Mouse (Mus musculus) hindbrain, embryonic 16.5 days (tissue): ENCODE measurements around the gene Hhipl2. TPM values are rescaled to one million over a fixed set of nuclear protein-coding genes. Genes with fewer than 3 reads are reported as not detected.
"Not testable (repeated sequence)": the region's sequence is repeated elsewhere in the genome, so short reads cannot be mapped to it uniquely, and the experiment has no call there.

Experiments used
- ATAC-seq: fragments of 200-750 bp; cut with Nextera tagmentation; 2 replicates; pipeline ENCODE4 v1.8.0; 2017; ENCODE audit warnings: moderate TSS enrichment, moderate library complexity
- H3K27ac ChIP-seq: fragments of 300-500 bp; sonication (generic); 2 replicates; pipeline ENCODE4 v1.5.1; 2014; ENCODE audit warnings: low read depth, mild to moderate bottlenecking, control low read depth, low read length, moderate library complexity
- H3K27me3 ChIP-seq: fragments of 300-500 bp; sonication (generic); replicated peaks from 2 replicates; pipeline ENCODE4 v1.6.1; 2014; ENCODE audit warnings: low read length; ENCODE audit not compliant: control insufficient read depth, insufficient read depth
- H3K36me3 ChIP-seq: fragments of 300-500 bp; sonication (generic); 2 replicates; pipeline ENCODE4 v1.6.1; 2014; ENCODE audit warnings: mild to moderate bottlenecking, low read length, moderate library complexity, mixed read lengths; ENCODE audit not compliant: control insufficient read depth, insufficient read depth
- H3K4me1 ChIP-seq: fragments of 300-500 bp; sonication (generic); 2 replicates; pipeline ENCODE4 v1.6.1; 2014; ENCODE audit warnings: low read depth, low read length; ENCODE audit not compliant: control insufficient read depth, insufficient read depth
- H3K4me2 ChIP-seq: fragments of 300-500 bp; sonication (generic); 2 replicates; pipeline ENCODE4 v1.6.1; 2014; ENCODE audit warnings: mild to moderate bottlenecking, low read length, control low read depth, moderate library complexity
- H3K4me3 ChIP-seq: fragments of 300-500 bp; sonication (generic); 2 replicates; pipeline ENCODE4 v1.5.1; 2014; ENCODE audit warnings: mild to moderate bottlenecking, low read length, control low read depth, moderate library complexity
- H3K9ac ChIP-seq: fragments of 300-500 bp; sonication (generic); 2 replicates; pipeline ENCODE4 v1.6.1; 2014; ENCODE audit warnings: low read depth, mild to moderate bottlenecking, control low read depth, low read length, moderate library complexity
- H3K9me3 ChIP-seq: fragments of 300-500 bp; sonication (generic); 2 replicates; pipeline ENCODE4 v1.6.1; 2014; ENCODE audit warnings: mild to moderate bottlenecking, low read length, moderate library complexity; ENCODE audit not compliant: control insufficient read depth
- WGBS: fragments of 180-500 bp; shearing (Covaris S2); extraction: QIAGEN DNeasy Blood & Tissue Kit; methylation state at CpG from one replicate; pipeline ENCODE4 v1.1.7; 2014; 5-methylcytosine and 5-hydroxymethylcytosine counted together
- polyA plus RNA-seq: library from polyadenylated mRNA; unstranded; fragments of >200 nt; fragmentation: Nextera tagmentation; extraction: Ambion mirVana; gene quantifications from 2 replicates; pipeline ENCODE4 v1.2.1, GENCODE M21; 2015

The Hhipl2 gene
- polyA plus RNA-seq, 1 experiment from 2014 or later = 0.19 TPM

DNA sequence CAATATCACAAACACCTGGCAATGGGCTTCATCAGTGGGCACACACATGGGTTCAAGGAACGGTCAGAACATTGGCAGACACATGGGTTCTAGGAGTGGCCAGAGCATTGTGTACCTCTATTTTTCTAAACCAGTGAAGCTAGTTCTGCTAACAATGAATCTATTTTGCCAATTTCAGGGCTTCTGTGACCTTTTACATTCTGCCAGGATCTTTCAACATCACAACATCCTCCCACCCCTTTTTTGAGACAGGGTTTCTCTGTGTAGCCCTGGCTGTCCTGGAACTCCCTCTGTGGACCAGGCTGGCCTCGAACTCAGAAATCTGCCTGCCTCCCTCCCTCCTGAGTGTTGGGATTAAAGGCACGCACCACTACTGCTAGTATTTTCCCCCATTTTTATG lies 30.6 kb upstream of the Hhipl2 start:
- peaks cover 13% of the 10 kb centered on the region for H3K27me3 ChIP-seq
- not testable (repeated sequence) for ATAC-seq, H3K9ac ChIP-seq, H3K27ac ChIP-seq, H3K4me2 ChIP-seq, H3K4me1 ChIP-seq, H3K36me3 ChIP-seq, H3K4me3 ChIP-seq, H3K9me3 ChIP-seq
- WGBS = 96% methylated on average over 3 of the region's 3 CpGs

DNA sequence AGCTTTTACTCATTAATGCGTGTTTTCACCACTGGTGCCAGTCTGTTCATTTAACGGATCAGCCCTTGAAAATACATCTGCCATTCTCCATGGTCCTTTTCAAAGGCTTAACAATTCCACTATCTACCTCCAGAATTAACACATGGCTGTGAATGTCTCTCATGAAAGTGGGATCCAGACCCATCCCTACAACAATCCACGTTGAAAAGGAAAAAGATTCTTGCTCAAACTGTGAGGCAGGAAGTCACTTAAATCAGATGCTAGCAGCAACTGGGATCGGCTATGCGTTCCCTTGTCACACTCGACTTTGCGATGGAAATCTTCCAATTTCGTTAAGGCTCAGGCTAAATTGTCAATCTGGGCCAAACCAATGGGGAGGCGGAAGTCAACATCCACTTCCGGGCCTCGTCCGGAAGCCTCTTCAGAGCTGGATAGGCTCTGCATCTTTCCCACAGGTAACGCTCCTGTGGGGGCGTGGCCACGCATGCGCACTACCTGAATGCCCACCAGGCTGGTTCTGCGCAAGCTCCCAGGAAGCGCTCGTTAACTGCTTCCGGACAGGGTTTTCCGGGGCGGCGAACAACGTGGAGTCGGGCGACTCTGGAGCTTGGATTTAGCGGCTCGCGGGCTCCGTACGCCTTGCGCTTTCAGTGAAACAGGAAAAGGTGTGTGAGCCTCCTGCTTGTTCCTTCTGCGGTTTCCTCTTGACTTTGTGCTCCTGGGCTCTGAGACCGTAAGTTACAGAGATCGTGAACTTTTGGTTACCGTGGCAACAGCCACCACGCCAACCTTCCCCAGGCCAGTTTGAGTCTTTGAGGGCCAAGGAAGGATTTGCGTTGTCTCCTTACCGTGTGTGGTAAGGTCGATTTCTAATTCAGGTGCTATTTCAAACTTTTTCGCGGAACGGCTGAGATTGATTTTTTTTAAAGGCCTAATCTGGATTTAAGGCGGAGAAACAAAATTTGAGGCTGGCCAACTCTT lies 29.3 kb upstream of the Hhipl2 start, which contains the start of gene Taf1a:
Taf1a (plus strand) TSS at position 556 of the 981 bp plus-strand sequence.
- Histone ChIP-seq H3K4me3 (peak within 1 kb of the TSS; percentile 83), H3K36me3 (no peaks in the 10 kb centered on the region), H3K9me3 (no peaks in the 10 kb centered on the region), H3K4me1 (peaks cover 10% of the 10 kb centered on the region), H3K9ac (peak within 1 kb of the TSS; percentile 57), H3K4me2 (peak within 1 kb of the TSS; percentile 89), H3K27ac (peak within 1 kb of the TSS; percentile 66), H3K27me3 (peaks cover 13% of the 10 kb centered on the region)
- WGBS = 5% methylated on average over 44 of the region's 44 CpGs
- ATAC-seq = peak; percentile 100

DNA sequence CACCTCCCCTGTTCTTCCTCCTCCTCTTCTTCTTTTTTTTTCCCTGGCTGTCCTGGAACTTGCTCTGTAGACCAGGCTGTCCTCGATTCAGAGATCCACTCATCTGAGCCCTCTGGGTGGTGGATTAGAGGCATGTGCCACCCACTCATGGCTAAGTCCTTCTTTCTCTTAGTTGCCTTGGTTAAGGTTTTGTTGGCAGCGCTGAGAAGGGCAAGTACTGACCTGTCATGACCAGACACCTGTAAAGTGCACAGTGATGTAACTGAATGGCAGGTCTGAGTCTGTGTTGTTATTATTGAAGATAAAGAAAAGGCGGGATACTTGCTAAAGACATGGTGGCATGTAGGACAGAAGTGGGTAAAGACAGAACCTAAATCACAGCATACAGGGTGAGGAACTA lies 14.6 kb upstream of the Hhipl2 start:
- Histone ChIP-seq H3K27me3 (no peaks in the 10 kb centered on the region), H3K27ac (no peak overlapping the region), H3K4me1 (no peaks in the 10 kb centered on the region), H3K4me2 (no peak overlapping the region), H3K36me3 (peaks cover 42% of the 10 kb centered on the region), H3K9ac (no peak overlapping the region), H3K4me3 (no peak overlapping the region), H3K9me3 (no peaks in the 10 kb centered on the region)
- no peak for ATAC-seq
- 95% methylated on average over 3 of the region's 3 CpGs for WGBS

DNA sequence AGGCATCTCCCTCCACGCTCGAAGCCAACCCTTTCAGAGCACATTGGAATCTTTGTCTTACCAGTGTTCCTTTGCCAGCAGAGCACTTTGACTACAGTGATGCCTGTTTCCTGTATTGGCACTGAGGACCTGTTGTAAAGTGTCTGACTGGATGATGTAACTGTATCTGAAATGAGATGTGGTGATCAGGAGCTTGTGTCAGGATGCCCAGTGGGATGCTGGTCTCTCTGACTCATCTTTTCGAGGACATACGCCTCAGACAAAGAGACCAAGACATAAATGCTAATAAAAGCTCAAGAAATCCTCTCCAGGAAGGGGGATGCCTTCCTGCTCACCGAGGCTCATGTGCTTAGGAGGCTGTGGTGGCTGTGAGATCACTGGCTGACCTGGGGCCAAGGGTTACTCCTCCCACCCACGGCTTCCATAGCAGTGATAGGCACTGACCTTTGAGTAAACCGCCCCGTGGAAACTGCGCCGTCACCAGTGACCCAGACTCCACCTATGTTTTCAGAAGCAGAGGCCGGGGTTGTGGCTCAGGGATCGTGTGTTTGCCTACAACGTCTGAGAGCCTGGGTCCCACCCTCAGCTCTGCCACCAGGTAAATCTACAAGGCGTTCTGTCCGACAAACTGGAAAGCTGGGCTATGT lies 3.8 kb upstream of the Hhipl2 start:
- 91% methylated on average over 15 of the region's 15 CpGs for WGBS

DNA sequence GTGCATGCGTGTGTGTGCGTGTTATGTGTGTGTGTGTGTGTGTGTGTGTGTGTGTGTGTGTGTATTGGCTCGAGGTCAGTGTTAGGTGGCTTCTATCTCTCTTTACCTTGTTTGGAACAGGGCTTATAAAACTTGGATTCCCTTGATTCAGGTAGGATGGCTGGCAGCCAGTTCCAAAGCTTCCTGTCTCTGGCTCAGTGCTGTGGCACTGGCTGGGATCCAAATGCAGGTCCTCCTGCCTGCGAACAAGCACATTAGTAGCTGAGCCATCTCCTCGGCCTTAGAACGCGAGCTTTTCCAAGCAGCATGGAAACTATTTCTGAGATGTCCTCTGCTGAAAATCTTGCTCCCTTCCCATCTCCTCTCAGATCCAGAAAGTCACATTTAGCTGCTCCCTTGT lies 1.7 kb downstream of the Hhipl2 start:
- WGBS = 85% methylated on average over 7 of the region's 7 CpGs
- Histone ChIP-seq H3K4me3 (no peak overlapping the region), H3K27ac (no peak overlapping the region), H3K4me1 (no peaks in the 10 kb centered on the region), H3K36me3 (no peaks in the 10 kb centered on the region), H3K27me3 (no peaks in the 10 kb centered on the region), H3K4me2 (no peak overlapping the region), H3K9me3 (peaks cover 2% of the 10 kb centered on the region; the same call in 1 of the 2 replicates), H3K9ac (no peak overlapping the region)
- no peak for ATAC-seq

More for the DNA sequence above, 3.8 kb upstream of the Hhipl2 start:
- no peak for ATAC-seq
- Histone ChIP-seq H3K4me1 (no peaks in the 10 kb centered on the region), H3K4me2 (no peak overlapping the region), H3K9me3 (no peaks in the 10 kb centered on the region), H3K36me3 (peaks cover 15% of the 10 kb centered on the region), H3K4me3 (no peak overlapping the region), H3K27ac (no peak overlapping the region), H3K9ac (no peak overlapping the region), H3K27me3 (no peaks in the 10 kb centered on the region)

DNA sequence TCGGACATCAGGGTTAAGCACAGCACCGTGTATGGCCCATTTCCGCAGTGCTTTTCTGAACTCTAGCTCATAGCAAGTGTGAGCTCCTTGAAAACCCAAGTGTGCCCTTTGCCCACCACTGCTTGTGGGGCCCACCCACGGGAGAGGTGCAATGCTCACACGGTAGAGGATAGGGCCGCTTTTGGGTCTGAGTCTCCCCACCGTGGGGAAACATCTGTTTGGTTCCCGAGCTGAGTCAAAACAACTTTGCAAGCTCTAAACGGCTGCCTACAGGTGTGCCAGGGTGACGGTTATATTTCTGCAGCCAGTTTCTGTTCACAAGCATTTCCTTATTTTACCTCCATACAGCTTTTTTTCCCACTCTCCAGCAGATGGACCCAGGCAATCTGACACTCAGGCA lies 2.3 kb downstream of the Hhipl2 start:
- Histone ChIP-seq H3K27ac (no peak overlapping the region), H3K36me3 (no peaks in the 10 kb centered on the region), H3K4me1 (no peaks in the 10 kb centered on the region), H3K9me3 (peaks cover 2% of the 10 kb centered on the region; the same call in 1 of the 2 replicates), H3K9ac (no peak overlapping the region), H3K4me3 (no peak overlapping the region), H3K27me3 (no peaks in the 10 kb centered on the region), H3K4me2 (no peak overlapping the region)
- ATAC-seq = no peak
- 88% methylated on average over 10 of the region's 10 CpGs for WGBS

DNA sequence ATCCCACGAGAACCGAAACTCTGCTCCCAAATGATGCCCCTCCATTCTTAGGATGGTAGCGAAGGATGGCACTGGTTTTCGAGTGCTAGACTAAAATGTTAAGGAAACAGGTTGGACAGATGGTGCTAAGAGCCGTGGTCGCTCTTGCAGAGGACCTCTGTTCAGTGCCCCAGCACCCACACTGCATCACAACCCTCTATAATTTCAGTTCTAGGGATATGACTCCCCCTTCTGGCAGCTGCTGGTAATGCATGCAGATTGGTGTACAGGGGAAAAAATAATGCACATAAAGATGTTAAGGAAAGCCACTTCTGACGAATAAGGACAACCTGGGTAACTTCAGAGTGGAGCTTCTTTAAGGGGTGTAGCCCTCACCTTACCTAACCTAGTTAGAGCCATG lies 6.1 kb downstream of the Hhipl2 start:
- WGBS = 97% methylated on average over 7 of the region's 7 CpGs
- no peak for ATAC-seq
- no peaks in the 10 kb centered on the region for H3K36me3 ChIP-seq
- no peak overlapping the region for H3K9ac ChIP-seq
- H3K4me3 ChIP-seq = no peak overlapping the region
- no peak overlapping the region for H3K4me2 ChIP-seq
- no peaks in the 10 kb centered on the region for H3K27me3 ChIP-seq
- peaks cover 2% of the 10 kb centered on the region; the same call in 1 of the 2 replicates for H3K9me3 ChIP-seq
- H3K4me1 ChIP-seq = no peaks in the 10 kb centered on the region
- H3K27ac ChIP-seq = no peak overlapping the region

DNA sequence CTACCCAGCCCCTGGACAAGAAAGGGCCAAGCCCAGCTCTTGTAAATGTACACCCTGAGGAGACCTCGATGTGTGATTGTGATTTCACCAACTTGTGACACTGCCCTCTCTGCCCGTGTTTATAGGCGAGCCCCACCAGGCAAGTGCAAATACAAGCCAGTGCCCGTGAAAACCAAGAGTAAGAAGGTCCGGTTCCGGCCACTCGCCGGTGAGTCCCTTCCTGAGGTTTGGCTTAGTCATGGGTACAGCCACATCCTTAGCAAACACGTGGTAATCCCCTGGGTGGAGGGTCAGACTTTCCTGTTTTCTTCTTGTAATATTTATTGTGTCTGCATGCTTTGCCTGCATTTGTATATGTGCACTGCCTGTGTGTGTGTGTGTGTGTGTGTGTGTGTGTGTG lies 16.9 kb downstream of the Hhipl2 start:
- no peak overlapping the region for H3K4me3 ChIP-seq
- WGBS = 89% methylated on average over 9 of the region's 9 CpGs
- no peak overlapping the region for H3K9ac ChIP-seq
- no peaks in the 10 kb centered on the region; the same call in 1 of the 2 replicates for H3K27me3 ChIP-seq
- no peak for ATAC-seq
- no peaks in the 10 kb centered on the region for H3K4me1 ChIP-seq
- no peak overlapping the region for H3K27ac ChIP-seq
- H3K4me2 ChIP-seq = no peak overlapping the region
- no peaks in the 10 kb centered on the region for H3K36me3 ChIP-seq
- no peaks in the 10 kb centered on the region for H3K9me3 ChIP-seq

DNA sequence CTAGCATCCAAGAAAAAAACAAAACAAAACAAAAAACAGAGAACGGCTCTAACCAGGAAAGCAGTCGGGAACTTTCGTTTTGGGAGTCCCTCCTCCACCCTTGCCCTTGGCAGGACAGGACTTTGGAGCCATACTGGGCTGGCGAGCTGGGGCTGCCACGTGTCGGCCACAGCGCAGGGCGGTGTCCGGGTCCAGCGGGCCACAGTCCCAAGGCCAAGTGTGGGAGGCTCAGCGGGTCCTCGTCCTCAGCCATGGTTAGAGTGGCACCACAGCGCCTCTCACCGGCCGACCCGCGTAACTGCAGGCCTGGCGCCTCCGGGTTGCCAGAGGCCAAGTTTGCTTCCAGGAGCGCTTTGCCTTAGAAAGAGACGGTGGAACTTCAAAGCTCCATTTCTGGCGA lies 21.0 kb downstream of the Hhipl2 start:
- Histone ChIP-seq H3K4me2 (peak overlapping the region; percentile 22; the same call in 1 of the 2 replicates), H3K36me3 (no peaks in the 10 kb centered on the region), H3K4me1 (no peaks in the 10 kb centered on the region), H3K9me3 (no peaks in the 10 kb centered on the region), H3K27me3 (no peaks in the 10 kb centered on the region; the same call in 1 of the 2 replicates), H3K27ac (no peak overlapping the region), H3K9ac (no peak overlapping the region), H3K4me3 (no peak overlapping the region)
- WGBS = 32% methylated on average over 22 of the region's 22 CpGs
- no peak for ATAC-seq
